Mouse (Mus musculus): ENCODE results near the gene Chpf. TPM values are rescaled to one million over a fixed set of nuclear protein-coding genes. Genes with fewer than 3 reads are reported as not detected.

The Chpf gene
- total RNA-seq, 2 experiments from 2014 or later, result 0.37 to 0.69 TPM

DNA sequence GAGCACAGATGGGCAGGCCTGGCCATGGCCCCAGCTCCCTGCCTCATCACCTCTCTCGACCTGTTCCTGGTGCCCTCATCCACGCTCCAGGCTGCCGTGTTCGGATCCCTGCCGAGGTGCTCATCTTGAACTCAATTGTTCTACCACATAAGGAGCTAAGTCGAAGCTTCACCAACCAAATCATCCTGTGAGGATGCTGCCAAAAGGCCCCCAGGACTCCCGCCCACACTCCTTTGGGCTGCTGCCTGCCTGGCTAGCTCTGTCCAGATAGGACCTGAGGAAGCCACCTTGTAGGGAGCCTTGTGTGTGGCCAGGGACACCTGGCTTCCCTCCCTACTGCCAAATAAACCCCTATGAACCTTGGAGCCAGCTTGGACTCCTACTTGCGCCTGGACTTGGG is 36.3 kb downstream of the Chpf start:
- no peak for ATAC-seq (ENCODE audit: poor library complexity, severe bottlenecking)

DNA sequence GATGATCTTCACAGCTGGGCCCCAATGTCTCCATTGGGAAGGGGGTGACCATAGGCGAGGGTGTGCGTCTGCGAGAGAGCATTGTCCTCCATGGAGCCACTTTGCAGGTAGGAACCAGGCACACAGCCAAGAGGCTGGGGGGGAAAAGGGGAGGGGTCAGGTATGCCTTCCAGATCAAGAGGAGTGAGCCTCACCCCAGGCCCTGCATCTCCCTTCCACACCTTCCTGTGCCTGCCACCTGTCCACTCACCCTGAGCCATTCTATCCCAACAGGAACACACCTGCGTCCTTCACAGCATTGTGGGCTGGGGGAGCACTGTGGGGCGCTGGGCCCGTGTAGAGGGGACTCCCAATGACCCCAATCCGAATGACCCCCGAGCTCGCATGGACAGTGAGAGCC is 36.9 kb downstream of the Chpf start:
- ATAC-seq (ENCODE audit: poor library complexity, severe bottlenecking), result no peak

DNA sequence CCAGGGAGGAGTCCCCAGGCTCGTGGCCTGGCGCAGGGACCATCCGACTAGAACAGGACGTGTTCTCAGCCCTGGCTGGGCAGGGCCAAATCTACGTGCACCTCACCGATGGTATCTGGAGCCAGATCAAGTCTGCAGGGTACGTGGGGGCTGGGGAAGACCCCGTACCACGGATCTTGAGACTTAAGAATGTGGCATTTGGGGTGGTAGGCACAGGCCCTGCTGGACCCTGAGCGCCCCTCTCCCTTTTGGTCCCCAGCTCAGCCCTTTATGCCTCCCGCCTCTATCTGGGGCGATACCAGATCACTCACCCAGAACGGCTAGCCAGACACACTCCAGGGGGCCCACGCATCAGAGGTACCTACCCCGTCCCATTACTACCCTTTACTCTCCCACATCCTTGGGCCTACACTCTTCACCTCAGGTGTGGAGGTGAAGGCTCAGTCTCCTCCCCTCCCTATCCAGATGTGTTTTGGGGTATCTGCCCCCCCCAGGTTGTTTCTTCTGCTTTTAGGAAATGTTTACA is 37.6 kb downstream of the Chpf start:
- no peak for ATAC-seq (ENCODE audit: poor library complexity, severe bottlenecking)

DNA sequence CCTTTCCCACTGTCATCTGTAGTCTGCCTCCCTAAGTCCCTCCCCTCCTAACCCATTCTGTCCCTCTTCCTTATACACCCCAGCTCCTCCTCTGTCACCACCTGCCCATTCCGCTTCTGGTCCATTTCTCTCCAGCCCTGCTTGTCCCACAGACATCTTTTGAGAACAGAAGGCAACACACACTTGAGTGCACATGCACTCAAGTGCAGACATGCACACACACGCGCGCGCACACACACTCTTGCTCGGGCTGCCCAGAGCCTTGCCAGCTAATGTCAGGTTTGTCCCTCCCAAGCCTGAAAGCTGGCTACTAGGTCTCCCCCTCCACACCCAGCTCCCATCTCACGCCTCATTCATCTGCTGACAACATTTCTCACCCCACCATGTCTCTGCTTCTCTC is 38.4 kb downstream of the Chpf start:
- no peak for ATAC-seq (ENCODE audit: poor library complexity, severe bottlenecking)

DNA sequence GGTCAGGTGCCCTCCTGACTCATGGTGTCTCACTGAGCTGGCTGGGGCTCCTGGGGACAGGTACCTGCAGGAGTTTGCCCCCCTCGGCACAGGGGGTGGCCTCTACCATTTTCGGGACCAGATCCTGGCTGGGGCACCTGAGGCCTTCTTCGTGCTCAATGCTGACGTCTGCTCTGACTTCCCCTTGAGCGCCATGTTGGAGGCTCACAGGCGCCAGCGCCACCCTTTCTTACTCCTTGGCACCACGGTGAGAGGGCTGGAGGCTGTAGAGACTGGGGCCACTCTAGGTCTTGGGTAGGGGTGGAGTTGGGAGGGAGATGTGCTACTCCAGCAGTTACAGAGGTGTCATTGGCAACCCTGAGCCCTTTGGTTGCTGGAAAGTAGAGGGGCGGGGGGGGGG is 40.3 kb downstream of the Chpf start:
- no peak for ATAC-seq (ENCODE audit: poor library complexity, severe bottlenecking)

DNA sequence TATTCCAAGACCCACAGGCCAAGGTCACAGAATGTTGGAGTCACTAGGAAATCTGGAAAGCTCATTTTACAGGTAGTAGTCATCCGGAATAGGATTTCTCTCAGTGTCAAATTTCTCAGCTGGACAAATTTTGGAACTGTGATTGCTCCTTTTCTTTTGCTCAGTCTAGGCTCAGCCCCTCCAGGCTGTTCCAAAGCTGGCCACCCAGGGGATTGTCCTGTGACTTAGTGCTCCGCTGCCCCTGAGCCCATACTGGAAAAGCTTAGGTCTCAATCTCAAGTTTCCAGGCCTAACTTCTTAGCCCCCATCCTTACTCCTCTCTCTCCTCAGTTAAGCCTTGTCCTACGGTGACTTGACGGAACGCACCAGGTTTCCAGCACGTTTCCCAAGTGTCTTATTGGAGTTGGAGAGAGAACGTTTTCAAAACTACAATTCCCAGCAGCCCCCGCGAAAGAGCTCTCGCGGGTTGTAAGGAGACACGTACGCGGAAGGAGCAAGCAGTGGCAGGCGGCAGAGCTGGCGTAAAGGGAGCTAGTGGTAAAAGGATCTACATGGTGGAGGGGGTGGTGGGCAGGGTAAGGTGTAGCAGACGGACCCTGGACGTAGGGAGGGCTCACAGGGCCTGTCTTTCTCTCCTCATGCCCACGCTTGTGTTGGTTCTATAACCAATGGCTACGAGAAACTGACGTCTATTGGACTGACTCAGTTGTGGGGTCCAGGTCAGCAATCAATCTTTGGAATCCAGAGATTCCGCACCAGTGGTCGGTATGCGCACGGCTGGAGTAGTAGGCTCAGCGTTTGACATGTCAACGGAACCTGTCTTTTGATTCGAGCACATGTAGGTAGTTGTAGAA is 43.4 kb downstream of the Chpf start, which contains the start of gene Gmppa:
TSS of gene Gmppa (plus strand) at position 456 of the 854 bp plus-strand sequence.
- peak; percentile 96 for ATAC-seq (ENCODE audit: poor library complexity, severe bottlenecking)

DNA sequence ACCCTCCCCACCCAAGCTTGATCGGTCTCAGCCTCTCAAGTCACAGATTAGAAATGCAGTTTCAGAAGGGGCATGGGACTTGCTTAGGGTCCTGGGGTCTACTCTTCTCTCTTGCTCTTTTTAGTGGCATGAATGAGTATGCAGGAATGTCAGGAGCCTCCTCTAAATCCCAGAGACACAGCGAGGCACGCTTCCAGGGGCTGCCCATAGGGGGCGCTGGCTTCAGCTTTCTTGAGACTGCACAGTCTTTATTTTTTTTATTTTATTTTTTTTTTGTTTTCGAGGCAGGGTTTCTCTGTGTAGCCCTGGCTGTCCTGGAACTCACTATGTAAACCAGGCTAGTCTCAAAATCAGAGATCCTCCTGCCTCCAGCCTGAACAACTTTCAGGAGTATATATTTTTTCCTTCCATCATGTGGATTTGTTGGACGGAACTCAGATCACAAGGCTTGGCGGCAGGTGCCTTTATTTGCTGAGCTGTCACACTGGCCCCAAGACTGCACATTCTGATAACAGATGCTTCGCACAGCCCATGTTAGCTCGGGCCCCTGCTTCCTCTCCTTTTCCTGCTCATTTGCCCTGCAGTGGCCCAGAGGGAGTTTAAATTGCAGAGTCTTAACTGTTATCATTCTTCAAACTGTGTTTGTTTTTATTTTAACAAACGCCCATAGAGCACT is 53.2 kb downstream of the Chpf start:
- ATAC-seq (ENCODE audit: poor library complexity, severe bottlenecking), result no peak

Other genes starting within 250 kb of the Chpf start
- not detected in 2 replicates for gene A630095N17Rik, start 247.2 kb downstream of the Chpf start, total RNA-seq (2015)
- gene A630095N17Rik, start 247.2 kb downstream of the Chpf start, total RNA-seq (2017), result not detected in 2 replicates
- gene Dnajb2, start 242.9 kb downstream of the Chpf start, total RNA-seq (2015), result 1.9 and 2.6 TPM in 2 replicates
- gene Dnajb2, start 242.9 kb downstream of the Chpf start, total RNA-seq (2017), result 5.9 and 7.3 TPM in 2 replicates
- gene Ptprn, start 214.8 kb downstream of the Chpf start, total RNA-seq (2015), result not detected in 2 replicates
- gene Ptprn, start 214.8 kb downstream of the Chpf start, total RNA-seq (2017), result not detected in 2 replicates
- gene Resp18, start 200.9 kb downstream of the Chpf start, total RNA-seq (2015), result not detected in 2 replicates
- not detected in 2 replicates for gene Resp18, start 200.9 kb downstream of the Chpf start, total RNA-seq (2017)
- 26.2 and 32.0 TPM in 2 replicates for gene Dnpep, start 161.3 kb downstream of the Chpf start, total RNA-seq (2015)
- 31.1 and 35.9 TPM in 2 replicates for gene Dnpep, start 161.3 kb downstream of the Chpf start, total RNA-seq (2017)
- gene Des, start 119.0 kb downstream of the Chpf start, total RNA-seq (2015), result not detected in 2 replicates
- gene Des, start 119.0 kb downstream of the Chpf start, total RNA-seq (2017), result not detected in 2 replicates
- gene Speg, start 104.0 kb downstream of the Chpf start, total RNA-seq (2015), result not detected in 2 replicates
- gene Speg, start 104.0 kb downstream of the Chpf start, total RNA-seq (2017), result 0.11 TPM in 1 of 2 replicates, not detected in the other
- 71.8 and 79.4 TPM in 2 replicates for gene Gmppa, start 43.4 kb downstream of the Chpf start, total RNA-seq (2015)
- gene Gmppa, start 43.4 kb downstream of the Chpf start, total RNA-seq (2017), result 56.5 and 58.9 TPM in 2 replicates
- not detected in 2 replicates for gene Asic4, start 28.9 kb downstream of the Chpf start, total RNA-seq (2015)
- gene Asic4, start 28.9 kb downstream of the Chpf start, total RNA-seq (2017), result not detected in 2 replicates
- 0.11 TPM in 1 of 2 replicates, not detected in the other for gene Tmem198, start 225 bp upstream of the Chpf start, total RNA-seq (2015)
- 0.15 TPM in 1 of 2 replicates, not detected in the other for gene Tmem198, start 225 bp upstream of the Chpf start, total RNA-seq (2017)
- not detected in 2 replicates for gene Obsl1, start 27.1 kb upstream of the Chpf start, total RNA-seq (2015)
- not detected in 2 replicates for gene Obsl1, start 27.1 kb upstream of the Chpf start, total RNA-seq (2017)
- not detected in 2 replicates for gene Inha, start 27.8 kb upstream of the Chpf start, total RNA-seq (2015)
- not detected in 2 replicates for gene Inha, start 27.8 kb upstream of the Chpf start, total RNA-seq (2017)
- gene Stk11ip, start 42.2 kb upstream of the Chpf start, total RNA-seq (2015), result 9.5 and 10.7 TPM in 2 replicates
- gene Stk11ip, start 42.2 kb upstream of the Chpf start, total RNA-seq (2017), result 17.2 and 20.5 TPM in 2 replicates
- 0.05 TPM in 1 of 2 replicates, not detected in the other for gene Slc4a3, start 67.0 kb upstream of the Chpf start, total RNA-seq (2015)
- not detected in 2 replicates for gene Slc4a3, start 67.0 kb upstream of the Chpf start, total RNA-seq (2017)